Mouse (Mus musculus) ES-CJ7 (cell line): ENCODE data around the gene Aicda.

ENCODE experiments used
- DNase-seq: peaks from one replicate; pipeline ENCODE4 v3.0.0; 2011; ENCODE audit warnings: low read depth, low spot score

The Aicda gene

DNA sequence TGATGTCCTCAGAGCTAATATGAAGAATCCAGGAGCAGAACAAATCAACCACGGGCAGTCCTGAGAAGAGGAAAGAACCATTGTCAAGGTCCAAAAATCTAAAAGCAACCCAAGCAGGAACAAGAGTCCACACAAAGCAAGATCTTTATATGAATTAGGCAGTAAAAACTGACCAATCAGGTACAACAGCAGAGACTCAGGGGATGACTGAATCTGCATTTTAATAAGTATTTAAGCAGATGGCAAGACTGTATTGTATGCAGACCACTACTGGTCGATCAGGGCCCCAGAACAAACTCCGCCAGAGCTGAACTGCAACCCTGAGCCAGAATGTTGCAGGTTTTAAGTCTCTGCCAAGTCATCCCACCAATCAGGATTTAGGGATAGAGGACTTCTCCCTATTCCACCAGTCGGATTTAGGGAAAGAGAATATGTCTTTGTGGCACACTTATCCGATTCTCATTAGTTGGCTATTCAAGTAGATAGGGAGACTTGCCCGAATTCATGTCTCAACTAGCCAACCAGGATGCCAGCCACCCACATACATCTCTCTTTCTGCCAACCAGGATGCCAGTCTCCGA lies 46.6 kb downstream of the Aicda start:
- DNase-seq = no peak

DNA sequence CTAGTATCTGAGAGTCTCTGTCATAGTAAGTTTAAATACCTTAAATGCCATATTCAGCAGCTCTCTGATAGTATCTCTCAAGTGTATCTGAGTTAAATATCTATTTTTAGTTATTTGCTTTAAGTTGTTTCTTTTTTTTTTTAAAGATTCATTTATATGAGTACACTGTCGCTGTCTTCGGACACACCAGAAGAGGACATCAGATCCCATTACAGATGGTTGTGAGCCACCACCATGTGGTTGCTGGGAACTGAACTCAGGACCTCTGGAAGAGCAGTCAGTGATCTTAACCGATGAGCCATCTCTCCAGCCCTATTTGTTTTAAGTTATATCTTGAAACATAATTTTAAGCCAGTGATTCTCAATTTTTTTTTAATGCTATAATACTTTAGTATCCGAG lies 47.4 kb downstream of the Aicda start:
- DNase-seq = no peak

DNA sequence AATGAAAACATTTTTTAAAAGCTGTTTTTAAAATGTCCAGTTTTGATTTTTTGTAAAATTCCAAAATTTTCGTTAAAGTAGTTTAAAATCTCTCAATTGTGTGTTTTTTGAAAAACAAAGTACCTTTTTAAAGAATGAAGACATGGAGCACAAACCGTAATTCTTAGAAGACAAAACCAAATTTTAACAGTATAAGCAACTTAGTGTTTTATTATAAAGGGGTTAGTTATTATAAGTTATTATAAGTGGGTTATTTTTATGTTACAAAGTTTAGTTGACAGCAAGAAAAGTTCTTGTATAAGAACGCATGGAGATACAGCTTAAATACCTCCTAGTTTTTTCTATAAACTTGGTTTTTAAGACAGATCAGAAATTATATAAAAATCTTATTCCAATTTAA lies 48.0 kb downstream of the Aicda start:
- DNase-seq = no peak

DNA sequence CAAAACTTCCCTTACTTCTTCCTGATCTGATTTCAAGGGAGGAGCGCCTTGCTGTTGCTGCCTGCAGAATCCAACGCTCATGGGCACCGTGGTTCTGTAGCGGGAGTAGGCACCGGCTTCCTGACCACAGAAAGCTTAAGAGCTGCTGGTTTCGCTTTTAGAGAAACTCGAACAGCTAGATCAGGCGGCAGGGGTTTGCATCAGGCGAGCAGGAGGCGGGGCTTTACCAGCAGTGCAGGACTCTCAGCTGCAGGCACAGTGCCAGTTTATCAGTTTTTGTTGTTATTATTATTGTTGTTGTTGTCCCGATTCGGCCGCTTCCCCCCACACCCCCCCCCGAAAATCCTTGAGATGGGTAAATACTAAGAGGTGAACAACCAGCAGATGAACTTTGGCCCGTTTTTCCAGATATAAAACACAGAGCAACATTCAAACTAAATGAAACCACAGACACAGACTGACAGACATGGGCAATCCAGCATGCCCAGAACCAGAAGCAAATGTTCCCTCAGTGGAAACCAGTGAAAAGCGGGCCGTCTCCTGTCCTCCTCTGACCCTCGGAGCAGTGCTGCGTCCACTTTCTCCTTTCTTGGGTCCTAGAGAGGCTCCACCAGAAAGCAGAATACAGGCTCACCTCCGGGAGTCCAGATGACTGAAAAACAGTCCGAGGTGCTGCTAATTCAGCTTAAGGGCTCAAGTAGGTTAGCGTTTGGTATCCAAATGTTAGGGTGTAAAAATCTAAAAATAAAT lies 48.8 kb downstream of the Aicda start, which contains the start of gene Apobec1:
TSS of gene Apobec1 (minus strand) at position 203 of the 750 bp plus-strand sequence.
- DNase-seq = peak; percentile 79

DNA sequence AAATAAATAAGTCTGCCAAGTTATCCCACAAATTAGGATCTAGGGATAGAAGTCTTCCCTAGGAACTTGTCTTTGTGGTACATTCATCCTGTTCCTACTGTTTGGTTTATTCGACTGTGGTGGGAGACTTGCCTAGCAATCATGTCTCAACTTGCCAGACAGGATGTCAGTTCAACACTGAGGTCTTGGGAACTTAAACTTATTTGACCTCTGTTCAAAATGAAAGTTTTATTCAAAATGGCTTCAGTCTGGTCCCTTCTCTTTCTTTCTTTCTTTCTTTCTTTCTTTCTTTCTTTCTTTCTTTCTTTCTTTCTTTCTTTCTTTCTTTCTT lies 49.4 kb downstream of the Aicda start:
- no peak for DNase-seq

DNA sequence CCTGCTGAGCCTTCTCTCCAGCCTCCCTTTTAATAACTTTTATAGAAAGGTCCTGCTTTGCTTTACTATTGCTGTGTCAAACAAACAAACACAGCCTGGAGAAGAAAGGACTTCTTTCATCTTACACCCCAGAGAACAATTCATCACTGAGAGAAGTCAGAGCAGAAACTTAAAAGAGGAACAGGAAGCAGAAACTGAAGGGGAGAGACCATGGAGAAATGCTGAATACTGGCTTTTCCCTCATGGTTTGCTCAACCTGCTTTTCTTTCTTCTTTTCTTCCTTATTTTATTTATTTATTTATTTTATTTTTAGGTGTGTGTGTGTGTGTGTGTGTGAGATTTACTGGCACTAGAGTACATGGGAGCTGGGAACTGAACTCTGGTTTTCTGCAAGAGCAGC lies 50.7 kb downstream of the Aicda start:
- no peak for DNase-seq

DNA sequence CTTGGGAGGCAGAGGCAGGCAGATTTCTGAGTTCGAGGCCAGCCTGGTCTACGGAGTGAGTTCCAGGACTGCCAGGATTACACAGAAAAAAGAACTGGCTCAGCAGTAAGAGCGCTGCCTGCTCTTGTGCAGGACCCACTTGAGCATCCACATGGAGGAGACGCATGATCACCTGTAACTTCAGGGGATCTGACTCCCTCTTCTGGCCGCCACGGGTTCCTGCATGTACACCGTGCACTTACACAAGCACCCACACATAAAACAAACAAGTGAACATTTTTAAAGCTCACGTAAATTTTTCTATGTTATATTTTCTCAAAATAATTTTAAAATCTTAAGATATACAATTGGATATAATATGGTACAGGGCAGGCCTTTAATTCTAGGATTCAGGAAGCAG lies 51.9 kb downstream of the Aicda start:
- peak; percentile 93 for DNase-seq

DNA sequence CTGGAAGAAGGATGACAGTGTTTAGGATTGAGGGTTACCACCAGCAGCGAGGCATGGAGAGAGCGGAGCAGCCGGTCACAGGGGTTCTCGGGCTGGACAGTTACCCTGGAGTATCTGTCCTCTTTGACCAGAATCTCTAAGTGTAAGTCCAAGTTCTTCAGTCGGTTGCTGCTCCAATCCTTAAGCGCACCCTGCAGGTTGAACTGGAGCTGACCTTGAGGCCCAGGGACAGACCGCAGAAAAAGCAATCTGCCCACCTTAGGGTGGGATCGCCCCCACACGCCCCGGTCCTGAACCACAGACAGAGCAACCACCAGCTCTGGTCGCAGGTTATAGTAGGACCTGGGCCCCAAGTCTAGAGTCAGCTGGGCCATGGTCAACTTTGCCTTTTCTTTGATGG lies 53.1 kb downstream of the Aicda start:
- DNase-seq = peak; percentile 58

DNA sequence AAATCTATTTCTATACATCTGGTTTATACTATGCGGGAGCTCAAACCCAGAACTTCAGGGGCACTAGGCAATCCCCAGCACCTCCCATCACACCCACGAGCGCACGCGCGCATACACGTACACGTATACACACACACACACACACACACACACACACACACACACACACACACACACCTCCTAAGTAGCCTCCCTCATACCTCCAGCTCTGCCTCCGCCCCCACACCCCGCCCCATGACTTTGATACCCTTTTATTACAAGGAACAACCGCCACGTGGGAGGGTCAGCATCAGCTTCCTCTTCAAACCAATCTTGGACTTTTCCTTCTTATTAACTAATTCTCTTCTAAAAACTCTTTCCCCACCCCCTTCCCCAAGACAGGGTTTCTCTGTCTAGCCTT lies 54.1 kb downstream of the Aicda start:
- DNase-seq = peak; percentile 95

DNA sequence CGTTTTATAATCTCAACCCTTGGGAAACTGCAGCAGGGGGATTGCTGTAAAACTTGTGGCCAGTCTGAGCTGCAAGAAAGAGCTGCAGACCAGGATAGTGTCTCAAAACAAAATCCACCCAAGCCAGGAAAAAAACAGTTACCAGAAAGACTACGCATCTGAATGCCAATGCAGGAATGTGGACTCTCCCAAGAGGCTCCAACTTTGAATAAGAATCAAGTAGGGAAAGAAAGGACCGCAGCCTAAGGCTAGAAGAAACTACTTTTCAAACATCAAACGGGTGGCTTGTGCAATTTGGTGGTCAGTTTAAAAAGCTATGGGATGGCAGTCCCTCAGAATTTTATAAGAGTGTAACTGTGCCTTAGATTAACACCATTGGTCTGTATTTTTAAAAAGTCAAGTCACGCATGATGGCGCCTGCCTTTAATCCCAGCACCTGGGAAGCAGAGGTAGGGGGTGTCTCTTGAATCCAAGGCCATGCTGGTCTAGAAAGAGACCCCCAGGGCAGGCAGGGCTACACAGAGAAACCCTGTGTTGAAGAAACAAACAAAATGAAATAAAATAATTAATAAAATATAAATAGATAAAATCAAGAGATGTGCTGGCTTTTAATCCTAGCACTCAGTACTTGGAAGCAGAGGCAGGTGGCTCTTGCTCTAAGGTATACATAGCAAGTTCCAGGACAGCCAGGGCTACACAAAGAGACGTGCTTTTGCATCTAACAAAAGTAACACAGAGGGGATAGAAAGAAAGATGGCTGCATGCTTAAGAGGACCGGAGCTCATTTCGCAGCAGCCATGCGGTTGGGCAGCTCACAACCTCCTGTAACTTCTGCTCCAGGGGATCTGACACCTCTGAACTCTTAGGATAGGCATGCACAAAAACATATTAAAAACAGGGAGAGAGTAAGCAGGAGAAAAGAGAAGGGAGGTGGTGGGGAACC lies 55.1 kb downstream of the Aicda start:
- peak; percentile 97 for DNase-seq

DNA sequence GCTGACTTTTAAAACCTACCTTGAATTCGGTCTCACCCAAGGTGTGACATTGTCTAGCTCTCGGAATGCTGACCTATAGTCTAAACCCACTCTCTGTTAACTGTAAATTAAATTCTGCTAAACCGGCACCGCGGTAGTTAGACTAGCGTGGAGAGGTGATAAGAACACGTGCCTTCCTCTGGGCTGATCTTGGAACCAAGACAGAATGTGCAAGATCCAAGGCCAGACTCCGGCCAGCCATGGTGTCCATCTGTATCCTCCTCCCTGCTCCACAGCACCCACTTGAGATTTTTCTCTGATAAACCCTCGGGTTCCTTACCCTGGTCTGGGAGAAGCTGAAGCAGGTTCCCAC lies 55.8 kb downstream of the Aicda start:
- DNase-seq = peak; percentile 59

DNA sequence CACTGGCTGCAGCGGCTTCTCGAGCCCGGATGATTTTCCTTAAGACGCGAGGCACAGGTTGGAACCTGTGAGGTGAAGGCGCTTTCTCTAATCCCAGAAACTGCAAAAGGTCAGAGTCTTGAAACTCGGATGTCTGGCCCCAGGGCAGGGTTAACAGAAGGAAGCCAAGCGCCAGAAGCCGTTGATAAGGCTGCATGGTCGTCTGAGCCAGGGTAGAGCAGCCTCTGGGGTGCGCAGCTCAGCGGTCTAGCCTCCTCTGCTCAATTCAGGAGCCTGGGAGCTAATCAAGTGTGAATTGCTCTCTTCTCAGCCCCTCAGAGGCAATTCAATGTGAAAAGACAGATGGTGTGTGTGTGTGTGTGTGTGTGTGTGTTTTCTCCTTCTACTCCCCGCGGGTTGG lies 56.2 kb downstream of the Aicda start, which contains the start of gene Gdf3:
TSS of gene Gdf3 (minus strand) at position 317 of the 400 bp plus-strand sequence.
- peak; percentile 86 for DNase-seq

DNA sequence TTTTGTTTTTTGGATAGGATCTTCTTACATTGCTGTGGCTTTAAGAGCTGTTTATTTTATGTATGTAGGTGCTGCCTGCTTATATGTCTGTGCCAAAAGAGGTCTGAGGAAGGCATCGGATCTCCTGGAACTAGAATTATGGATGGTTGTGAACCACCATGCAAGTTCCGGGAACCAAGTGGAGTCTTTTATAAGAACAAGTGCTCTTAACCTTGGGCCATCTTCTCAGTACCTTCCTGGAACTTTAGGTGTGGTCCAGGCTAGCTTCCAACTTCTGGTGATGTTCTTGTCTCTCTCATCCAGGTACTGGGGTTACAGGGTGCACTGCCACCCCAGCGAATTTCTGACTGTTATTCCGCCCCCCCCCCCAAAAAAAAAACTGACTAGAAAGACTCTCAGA lies 58.8 kb downstream of the Aicda start:
- DNase-seq = no peak
